Mouse (Mus musculus) subcutaneous adipose tissue, adult 2 months (tissue): Measurements from ENCODE around the gene Tnfsf10. TPM values are rescaled to one million over a fixed set of nuclear protein-coding genes. Genes with fewer than 3 reads are reported as not detected.

Source experiments
- polyA plus RNA-seq: library from polyadenylated mRNA; depleted of rRNA; stranded (reverse); fragments of >200 nt; gene quantifications from 2 replicates; pipeline ENCODE4 v1.2.3, GENCODE M21; 2012; ENCODE audit warnings: low replicate concordance; rRNA removed

Gene Tnfsf10
- polyA plus RNA-seq: 8.5 and 8.8 TPM in 2 replicates

DNA sequence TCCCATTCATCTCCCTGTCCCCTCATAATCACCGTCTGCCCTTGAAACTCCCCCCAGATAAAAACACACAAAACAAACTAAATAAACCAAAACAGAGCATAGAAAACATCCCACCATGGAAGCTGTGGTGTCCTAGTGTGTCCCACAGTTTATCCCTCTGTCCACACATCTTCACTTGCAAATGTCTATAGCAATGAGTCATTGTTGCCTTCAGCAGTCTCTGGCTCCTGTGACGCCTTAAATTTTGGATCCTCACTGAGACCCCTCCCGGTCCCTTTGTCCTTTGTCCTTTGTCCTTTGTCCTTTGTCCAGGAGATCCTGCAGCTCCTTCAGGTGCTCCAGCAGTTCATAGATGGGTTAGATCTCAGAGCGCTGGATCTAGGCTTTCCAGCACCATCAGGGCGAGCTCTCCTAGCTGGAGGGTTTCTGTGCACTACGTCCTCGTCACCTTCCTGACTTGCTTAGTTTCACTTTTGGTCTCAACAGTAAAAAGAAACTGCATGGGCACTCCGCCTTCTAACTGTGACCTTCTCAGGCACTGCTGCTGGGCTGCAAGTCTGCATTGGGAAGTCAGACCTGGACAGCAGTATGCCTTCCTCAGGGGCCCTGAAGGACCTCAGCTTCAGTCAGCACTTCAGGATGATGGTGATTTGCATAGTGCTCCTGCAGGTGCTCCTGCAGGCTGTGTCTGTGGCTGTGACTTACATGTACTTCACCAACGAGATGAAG, at the start of gene Tnfsf10:
Gene Tnfsf10, plus strand, starts transcription at position 470 of the 729 bp plus-strand sequence.

GRCm38 (mm10) chr3:27371276-27371621, 54.4 kb downstream of the Tnfsf10 start, which contains the start of gene Ghsr:
TSS of gene Ghsr (plus strand) at chr3:27371351.

Other genes starting within 250 kb of the Tnfsf10 start
- 0.62 and 3.3 TPM in 2 replicates for gene Ect2, start 163.2 kb upstream of the Tnfsf10 start, polyA plus RNA-seq
- gene Nceh1, start 134.1 kb upstream of the Tnfsf10 start, polyA plus RNA-seq: 6.0 and 32.4 TPM in 2 replicates
- not detected in 2 replicates for gene Ghsr, start 54.3 kb downstream of the Tnfsf10 start, polyA plus RNA-seq